Mouse (Mus musculus): Measurements from ENCODE around the gene Kbtbd6.

DNA sequence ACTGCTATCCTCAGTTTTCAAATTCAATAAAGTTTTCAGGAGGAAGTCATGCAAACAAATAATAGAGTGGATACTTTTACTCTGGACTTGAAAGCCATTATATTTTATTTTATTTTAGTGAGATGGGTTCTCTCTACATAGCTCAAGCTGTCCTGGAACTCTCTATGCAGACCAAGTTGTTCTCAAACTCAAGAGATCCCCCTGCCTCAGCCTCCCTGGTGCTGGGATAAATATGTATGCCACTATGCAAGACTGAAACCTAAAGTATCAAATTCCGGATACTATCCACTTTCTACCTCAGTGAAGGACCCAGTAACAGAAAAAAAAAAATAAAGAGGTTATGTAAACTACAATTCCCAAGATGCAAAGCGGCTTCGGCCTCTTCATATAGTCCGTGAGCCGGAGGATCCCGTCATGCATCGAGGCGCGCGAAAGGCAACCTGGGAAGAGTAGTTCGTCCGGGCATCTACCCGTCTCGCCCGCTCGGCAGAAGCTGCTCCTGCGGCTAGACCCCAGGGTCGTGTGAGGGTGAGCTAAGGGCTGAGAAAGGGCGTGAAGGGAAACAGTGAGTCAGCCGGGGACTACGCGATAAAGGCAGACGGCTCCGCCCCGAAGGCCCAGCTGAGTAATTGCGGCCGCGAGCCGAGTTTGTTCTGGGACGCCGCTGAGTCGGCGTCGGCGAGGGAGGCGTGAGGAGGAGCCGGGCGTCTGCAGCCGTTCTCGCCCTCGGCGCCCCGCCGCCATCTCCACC is 25.5 kb upstream of the Kbtbd6 start, which contains the start of gene Kbtbd7:
- no peak for TF ChIP-seq MAX (IDR thresholded peaks at IDR 0.05; ENCODE audit: low read depth)
- TF ChIP-seq E2F4 (IDR thresholded peaks at IDR 0.05; ENCODE audit: insufficient read depth) = no peak
